Mouse (Mus musculus): ENCODE measurements around the gene Fkbp5.

Fkbp5 gene

DNA sequence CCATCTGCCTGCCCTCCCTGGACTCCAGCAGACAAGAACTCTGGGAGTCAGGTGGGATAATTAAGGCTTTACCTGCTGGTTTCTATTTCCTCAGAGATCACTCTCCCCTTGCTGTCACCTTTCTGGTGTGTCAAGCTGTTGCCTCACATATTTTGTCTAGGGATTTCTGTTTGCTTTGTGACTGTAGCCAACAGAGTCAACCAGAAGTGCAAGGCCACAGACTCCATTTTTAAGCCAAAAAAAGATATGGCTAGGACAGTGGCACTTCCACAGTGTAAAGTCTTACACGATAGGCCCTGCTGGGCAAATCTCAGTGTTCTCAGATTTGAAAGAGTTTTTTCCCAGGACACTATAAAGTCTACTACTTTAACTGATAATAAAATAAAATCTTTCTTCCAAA is 56.9 kb downstream of the Fkbp5 start:
- DNase-seq (ENCODE audit: low read depth), result no peak

DNA sequence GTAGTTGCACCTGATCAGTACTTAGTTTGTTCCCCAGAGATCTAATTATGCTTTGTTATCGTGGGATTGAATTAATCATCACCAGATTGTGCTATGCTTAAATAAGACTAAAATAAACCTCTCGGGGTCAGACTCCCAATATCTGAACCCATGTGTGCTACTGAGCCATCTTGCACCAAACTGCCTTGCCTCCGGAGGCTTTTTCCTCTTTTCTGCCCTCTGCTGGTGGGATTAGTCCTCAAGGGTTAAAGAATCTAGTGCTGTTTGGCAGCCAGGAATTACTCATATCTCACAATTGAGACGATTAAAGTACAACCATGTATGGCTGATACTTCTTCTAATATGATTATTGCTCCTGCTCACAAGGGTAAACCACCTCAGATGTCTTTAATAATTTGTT is 62.2 kb downstream of the Fkbp5 start:
- peak; percentile 84 for DNase-seq (ENCODE audit: low read depth)

DNA sequence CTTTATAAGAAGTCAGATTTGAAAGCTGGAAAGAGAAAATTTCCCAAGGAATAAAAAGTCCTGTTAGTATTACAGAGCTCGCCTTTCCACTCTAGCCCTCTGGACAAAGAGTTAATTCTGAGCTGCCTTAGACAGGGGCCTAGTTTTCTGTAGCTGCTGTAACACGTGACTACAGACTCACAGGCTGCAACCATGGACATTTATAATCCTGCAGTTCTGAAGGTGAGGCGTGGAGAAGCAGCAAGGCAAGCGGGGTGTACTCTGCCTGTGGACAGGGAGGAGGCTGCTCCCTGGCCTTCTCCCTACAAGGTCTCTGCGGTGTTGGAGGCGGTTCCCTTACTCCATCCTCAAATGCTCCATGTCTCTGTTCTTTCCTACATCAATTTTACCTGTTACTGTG is 64.4 kb downstream of the Fkbp5 start:
- no peak for DNase-seq (ENCODE audit: low read depth)

DNA sequence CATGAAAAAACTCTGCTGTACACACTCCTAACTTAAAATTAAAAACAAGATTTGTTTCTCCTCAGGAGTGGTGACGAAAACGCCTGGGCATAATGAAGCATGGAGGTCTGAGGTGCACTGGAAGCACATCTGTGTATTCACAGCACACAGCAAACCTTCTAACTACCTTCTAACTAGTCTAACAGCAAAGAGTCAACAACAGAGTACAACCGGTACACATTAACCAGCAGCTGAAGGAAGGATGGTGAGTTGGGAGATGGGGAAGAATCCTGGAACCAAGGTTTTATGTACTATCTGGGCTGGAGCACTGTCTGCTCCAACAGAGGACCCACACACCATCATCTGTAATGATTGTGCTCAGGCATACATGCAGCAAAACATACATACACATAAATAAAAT is 65.4 kb downstream of the Fkbp5 start:
- no peak for DNase-seq (ENCODE audit: low read depth)

- no peak for DNase-seq (ENCODE audit: low read depth)
These were observed 65.8 kb downstream of the Fkbp5 start for GRCm38 (mm10) chr17:28451487-28451886.

- DNase-seq (ENCODE audit: low read depth), result peak; percentile 46
These were observed 69.1 kb downstream of the Fkbp5 start for GRCm38 (mm10) chr17:28448225-28448624.

- peak; percentile 74 for DNase-seq (ENCODE audit: low read depth)
These were observed 69.5 kb downstream of the Fkbp5 start for GRCm38 (mm10) chr17:28447789-28448188.

GRCm38 (mm10) chr17:28446820-28447168 is 70.5 kb downstream of the Fkbp5 start:
- no peak for DNase-seq (ENCODE audit: low read depth)

- no peak for DNase-seq (ENCODE audit: low read depth)
These were observed 71.2 kb downstream of the Fkbp5 start for GRCm38 (mm10) chr17:28445886-28446819.

DNA sequence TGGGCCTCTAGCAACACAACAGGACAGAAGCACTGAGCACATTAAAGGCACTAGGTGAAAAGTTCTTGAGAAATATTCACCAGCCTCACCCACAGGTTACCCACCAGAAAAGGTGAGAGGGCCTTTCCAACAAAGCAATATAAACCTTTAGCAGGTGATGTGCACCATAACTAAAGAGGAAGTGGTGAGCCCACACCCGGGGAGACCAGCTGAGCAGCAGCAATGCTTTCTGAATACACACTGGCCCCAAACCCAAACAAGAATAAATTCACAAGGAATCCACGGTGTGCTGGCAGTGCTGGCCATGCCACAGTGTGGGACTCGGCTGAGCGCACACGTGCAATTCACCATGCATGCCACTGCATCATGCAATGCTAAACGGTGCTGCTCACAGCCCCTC is 74.7 kb downstream of the Fkbp5 start:
- no peak for DNase-seq (ENCODE audit: low read depth)

DNA sequence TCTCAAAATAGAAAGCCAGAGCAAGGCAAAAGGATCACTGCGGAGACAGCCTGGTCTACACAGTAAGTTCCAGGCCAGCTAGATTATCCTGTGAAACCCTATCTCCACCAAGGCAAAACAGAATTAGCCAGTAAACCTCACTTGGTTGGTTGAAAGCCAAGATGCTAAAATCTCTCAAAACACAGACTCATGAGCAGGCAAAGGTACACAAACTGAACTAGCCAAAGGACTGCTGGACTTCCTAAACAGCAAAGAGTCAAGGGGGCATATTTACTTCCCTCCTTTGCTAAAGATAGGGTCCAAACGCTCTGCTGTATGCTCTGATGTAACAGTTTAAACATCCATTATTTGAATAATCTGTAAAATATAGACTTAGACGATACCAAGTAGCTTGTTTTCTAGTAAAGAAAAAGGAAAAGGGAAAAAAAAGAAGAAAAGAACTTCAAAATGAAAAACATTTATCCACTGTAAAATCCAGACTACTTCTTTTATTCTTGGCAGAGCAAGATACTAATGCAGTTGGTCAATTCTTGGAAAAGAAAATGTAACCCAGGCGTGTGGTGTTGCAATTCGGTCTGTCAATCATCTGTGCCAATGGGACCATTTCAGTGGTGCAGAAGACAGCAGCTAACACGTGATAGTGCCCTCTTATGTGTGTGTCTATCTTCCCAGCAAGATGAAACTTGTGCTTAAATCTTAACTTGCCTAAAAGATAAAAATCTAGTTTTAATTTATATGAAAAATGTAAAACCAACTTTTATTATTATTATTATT is 78.8 kb downstream of the Fkbp5 start:
- peak; percentile 66 for DNase-seq (ENCODE audit: low read depth)

GRCm38 (mm10) chr17:28437938-28438337 is 79.4 kb downstream of the Fkbp5 start:
- DNase-seq (ENCODE audit: low read depth), result no peak

GRCm38 (mm10) chr17:28434921-28435485 is 82.3 kb downstream of the Fkbp5 start:
- DNase-seq (ENCODE audit: low read depth), result no peak

GRCm38 (mm10) chr17:28433029-28433428 is 84.3 kb downstream of the Fkbp5 start:
- no peak for DNase-seq (ENCODE audit: low read depth)

GRCm38 (mm10) chr17:28431931-28432335 is 85.4 kb downstream of the Fkbp5 start:
- no peak for DNase-seq (ENCODE audit: low read depth)

GRCm38 (mm10) chr17:28431038-28431437 is 86.3 kb downstream of the Fkbp5 start:
- peak; percentile 55 for DNase-seq (ENCODE audit: low read depth)

- no peak for DNase-seq (ENCODE audit: low read depth)
These were observed 88.7 kb downstream of the Fkbp5 start for GRCm38 (mm10) chr17:28428474-28429258.

GRCm38 (mm10) chr17:28427666-28428065 is 89.7 kb downstream of the Fkbp5 start:
- DNase-seq (ENCODE audit: low read depth), result peak; percentile 72

GRCm38 (mm10) chr17:28424373-28424772 is 93.0 kb downstream of the Fkbp5 start:
- DNase-seq (ENCODE audit: low read depth), result peak; percentile 75

DNA sequence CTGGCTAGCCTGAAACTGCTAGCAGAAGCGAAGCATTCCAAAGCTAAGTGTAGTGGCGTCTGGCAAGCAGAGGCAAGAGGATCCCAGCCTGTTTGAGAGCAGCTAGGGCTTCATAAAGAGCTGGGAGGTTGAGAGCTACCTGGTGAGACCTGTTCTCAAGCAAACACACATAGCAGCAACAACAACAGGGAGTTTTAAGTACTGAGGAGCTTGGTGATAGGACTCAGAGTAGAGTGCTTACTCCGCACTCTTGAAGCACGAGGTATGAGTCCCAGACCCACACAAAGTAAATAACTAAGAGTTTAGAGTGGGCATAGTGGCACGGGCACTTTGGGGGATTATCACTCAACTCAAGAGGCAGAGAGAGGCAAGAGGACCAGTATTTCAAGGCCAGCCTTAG is 96.3 kb downstream of the Fkbp5 start:
- DNase-seq (ENCODE audit: low read depth), result peak; percentile 32

DNA sequence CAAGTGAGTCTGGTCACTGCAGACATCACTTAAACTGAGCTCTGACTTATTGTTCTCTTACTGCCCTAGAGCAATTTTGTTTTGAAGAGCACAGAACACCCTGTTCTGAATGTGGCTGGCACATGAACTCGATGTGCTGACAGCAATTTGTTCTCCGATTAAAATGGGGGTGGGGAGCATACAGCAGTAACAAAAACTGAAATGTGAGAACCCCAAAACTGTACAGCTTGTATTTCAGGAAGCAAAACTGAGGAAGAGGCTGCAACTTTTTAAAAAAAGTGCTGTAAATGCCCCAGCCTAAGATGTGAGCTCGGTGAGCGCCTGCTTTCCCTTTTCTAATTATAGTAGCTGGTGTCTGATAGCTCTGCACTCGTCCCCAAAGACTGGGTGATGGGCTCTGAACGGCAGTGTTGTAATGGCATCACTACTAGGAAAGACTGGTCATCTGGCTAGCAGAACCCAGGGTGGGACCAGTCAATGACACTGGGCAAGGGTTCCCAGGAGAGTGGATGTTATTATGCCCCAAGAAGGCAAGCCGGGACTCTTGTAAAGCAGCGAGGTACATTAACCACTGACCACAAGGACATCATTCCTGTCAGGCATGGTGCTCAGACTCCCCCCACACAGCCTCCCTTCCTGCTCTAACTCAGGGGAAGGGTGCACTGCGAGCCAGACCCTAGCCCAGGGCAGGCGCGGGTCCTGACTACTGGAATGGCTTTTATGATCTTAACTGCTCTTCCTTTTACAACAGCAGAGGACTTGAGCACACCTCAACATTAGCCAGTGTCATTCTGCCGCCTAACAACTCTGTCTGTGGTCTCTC is 96.9 kb downstream of the Fkbp5 start:
- peak; percentile 88 for DNase-seq (ENCODE audit: low read depth)

All from NIH3T3 (cell line).